Mouse (Mus musculus) liver, embryonic 11.5 days (tissue): ENCODE measurements at regions not wholly inside any gene's neighbourhood (a gene's known extent, or its start where the extent isn't known, plus 50 kb on each side); places are given as distances from the start of the nearest gene placed in this dataset.

ENCODE experiments used
- ATAC-seq: fragments of 200-750 bp; cut with Nextera tagmentation; replicated peaks from 2 replicates; pipeline ENCODE4 v1.8.0; 2017; ENCODE audit warnings: moderate number of reproducible peaks, mild to moderate bottlenecking, moderate TSS enrichment, moderate library complexity; ENCODE audit not compliant: low FRiP score
- DNase-seq: peaks from one replicate; pipeline ENCODE4 v3.0.0-alpha.2; 2017; ENCODE audit warnings: low spot score
- H3K27ac ChIP-seq: fragments of 300-500 bp; sonication (generic); 2 replicates; pipeline ENCODE4 v1.5.1; 2014; ENCODE audit warnings: mild to moderate bottlenecking, low read depth, low read length, control low read depth
- H3K27me3 ChIP-seq: fragments of 300-500 bp; sonication (generic); replicated peaks from 2 replicates; pipeline ENCODE4 v1.6.1; 2014; ENCODE audit warnings: low read length, mixed read lengths; ENCODE audit not compliant: control insufficient read depth, insufficient read depth
- H3K36me3 ChIP-seq: fragments of 300-500 bp; sonication (generic); 2 replicates; pipeline ENCODE4 v1.6.1; 2014; ENCODE audit warnings: mild to moderate bottlenecking, low read length, moderate library complexity, mixed read lengths; ENCODE audit not compliant: control insufficient read depth, insufficient read depth
- H3K4me1 ChIP-seq: fragments of 300-500 bp; sonication (generic); replicated peaks from 2 replicates; pipeline ENCODE4 v1.6.1; 2014; ENCODE audit warnings: low read length, mixed read lengths; ENCODE audit not compliant: control insufficient read depth, insufficient read depth
- H3K4me2 ChIP-seq: fragments of 300-500 bp; sonication (generic); 2 replicates; pipeline ENCODE4 v1.6.1; 2014; ENCODE audit warnings: mild to moderate bottlenecking, control low read depth, moderate library complexity
- H3K4me3 ChIP-seq: fragments of 300-500 bp; sonication (generic); 2 replicates; pipeline ENCODE4 v1.5.1; 2014; ENCODE audit warnings: low read depth, low read length, control low read depth
- H3K9ac ChIP-seq: fragments of 300-500 bp; sonication (generic); 2 replicates; pipeline ENCODE4 v1.6.1; 2014; ENCODE audit warnings: low read depth, low read length, control low read depth
- H3K9me3 ChIP-seq: fragments of 300-500 bp; sonication (generic); 2 replicates; pipeline ENCODE4 v1.6.1; 2016; ENCODE audit warnings: low read length, inconsistent platforms, mixed read lengths; ENCODE audit not compliant: control insufficient read depth
- WGBS: fragments of 180-500 bp; shearing (Covaris S2); extraction: QIAGEN DNeasy Blood & Tissue Kit; methylation state at CpG from one replicate; pipeline ENCODE4 v1.1.7; 2014; 5-methylcytosine and 5-hydroxymethylcytosine counted together

DNA sequence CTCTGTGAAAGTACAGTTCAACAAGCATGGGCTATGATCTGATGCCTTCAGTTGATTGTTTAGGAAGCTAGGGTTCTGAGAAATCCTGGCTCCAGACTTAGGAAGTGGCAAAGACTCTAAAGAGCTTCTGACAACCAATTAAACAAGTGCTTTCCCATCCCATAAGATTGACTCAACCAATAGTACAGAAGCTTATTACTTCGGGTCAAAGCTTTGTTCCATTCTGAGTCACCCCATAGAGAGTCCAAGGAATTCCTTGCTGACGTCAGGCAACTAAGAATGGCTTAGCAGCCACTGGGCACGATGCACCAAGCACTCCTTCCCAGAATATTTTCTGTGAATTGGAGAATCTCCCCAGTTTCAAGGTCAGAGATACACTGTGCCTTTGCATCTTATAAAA lies 59.0 kb upstream of the Ntm start:
- no peaks in the 10 kb centered on the region for H3K36me3 ChIP-seq
- WGBS = 66% methylated on average over 3 of the region's 3 CpGs
- H3K9ac ChIP-seq = no peak overlapping the region
- no peak overlapping the region for H3K27ac ChIP-seq
- H3K4me2 ChIP-seq = no peak overlapping the region
- no peaks in the 10 kb centered on the region for H3K27me3 ChIP-seq
- ATAC-seq = no peak
- H3K4me1 ChIP-seq = no peaks in the 10 kb centered on the region
- no peak for DNase-seq
- H3K9me3 ChIP-seq = no peaks in the 10 kb centered on the region
- H3K4me3 ChIP-seq = no peak overlapping the region

DNA sequence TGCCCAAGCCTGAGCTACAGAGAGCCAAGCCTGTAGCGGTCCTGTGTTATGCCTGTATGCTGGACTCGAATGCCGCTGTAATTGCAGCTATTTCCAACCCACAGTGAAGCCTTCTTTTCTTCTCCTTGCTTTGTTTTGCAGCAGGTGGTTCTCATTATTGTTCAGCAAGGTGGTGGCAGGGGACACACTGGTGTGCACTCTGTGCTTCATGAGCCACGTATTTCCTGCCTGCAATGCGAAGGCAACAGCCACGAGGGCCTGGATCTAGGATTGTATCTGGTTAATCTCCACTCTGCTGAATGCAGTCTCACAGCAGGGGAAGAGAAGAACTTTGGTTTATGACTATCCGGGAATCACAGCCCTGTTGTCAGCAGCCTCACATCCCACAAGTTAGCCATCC lies 62.3 kb upstream of the Ntm start:
- H3K27me3 ChIP-seq = no peaks in the 10 kb centered on the region
- no peaks in the 10 kb centered on the region for H3K36me3 ChIP-seq
- no peak overlapping the region for H3K4me2 ChIP-seq
- 71% methylated on average over 7 of the region's 7 CpGs for WGBS
- no peaks in the 10 kb centered on the region for H3K9me3 ChIP-seq
- no peak overlapping the region for H3K4me3 ChIP-seq
- H3K27ac ChIP-seq = no peak overlapping the region
- no peaks in the 10 kb centered on the region for H3K4me1 ChIP-seq
- H3K9ac ChIP-seq = no peak overlapping the region
- ATAC-seq (no peak), DNase-seq (no peak)

DNA sequence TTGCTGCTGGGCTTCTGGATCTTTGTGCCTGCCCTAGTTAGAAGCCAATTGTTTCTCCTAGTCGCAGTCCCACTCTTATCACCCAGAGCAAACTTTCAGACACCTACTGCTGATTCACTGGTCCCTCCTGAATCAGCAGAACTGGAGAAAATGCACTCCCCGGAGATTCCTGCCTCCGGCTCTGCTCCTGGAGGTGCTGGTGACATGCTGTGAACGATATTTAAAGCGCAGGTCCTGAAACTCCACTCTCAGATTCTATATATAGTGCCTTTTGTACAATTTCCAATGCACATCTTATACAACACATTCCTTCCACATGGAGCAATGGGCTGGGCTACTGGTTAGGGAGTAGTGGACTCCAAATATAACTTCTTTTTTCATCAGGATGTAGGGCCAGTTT lies 64.0 kb upstream of the Ntm start:
- no peaks in the 10 kb centered on the region for H3K4me1 ChIP-seq
- WGBS = 67% methylated on average over 5 of the region's 5 CpGs
- no peak overlapping the region for H3K27ac ChIP-seq
- H3K9ac ChIP-seq = no peak overlapping the region
- H3K4me2 ChIP-seq = no peak overlapping the region
- ATAC-seq = no peak
- no peak overlapping the region for H3K4me3 ChIP-seq
- H3K27me3 ChIP-seq = no peaks in the 10 kb centered on the region
- no peaks in the 10 kb centered on the region for H3K36me3 ChIP-seq
- H3K9me3 ChIP-seq = no peaks in the 10 kb centered on the region
- DNase-seq = no peak

DNA sequence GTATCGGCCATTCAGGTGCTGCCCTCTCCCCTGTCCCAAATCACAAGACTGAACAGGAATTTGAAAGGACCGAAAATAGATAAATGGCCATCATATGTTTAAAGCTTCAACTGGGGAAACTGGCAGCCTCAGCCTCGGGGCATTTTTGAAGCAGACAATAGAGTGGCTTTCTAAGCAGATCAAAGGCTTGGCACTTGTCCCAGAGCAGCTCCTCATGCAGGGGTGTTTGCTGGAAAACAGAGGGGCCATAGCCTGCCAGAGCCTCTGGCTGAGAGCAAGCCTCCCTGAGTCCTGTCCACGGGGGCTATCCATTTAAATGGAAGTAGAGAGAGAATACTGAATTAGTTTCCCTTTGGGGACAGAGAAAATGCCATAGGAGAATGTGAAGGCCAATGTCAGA lies 77.5 kb upstream of the Ntm start:
- Histone ChIP-seq H3K4me1 (no peaks in the 10 kb centered on the region), H3K9me3 (no peaks in the 10 kb centered on the region), H3K9ac (no peak overlapping the region), H3K36me3 (no peaks in the 10 kb centered on the region), H3K27me3 (no peaks in the 10 kb centered on the region), H3K27ac (no peak overlapping the region), H3K4me2 (no peak overlapping the region), H3K4me3 (no peak overlapping the region)
- 55% methylated on average over 4 of the region's 4 CpGs for WGBS
- ATAC-seq = no peak
- DNase-seq = no peak

DNA sequence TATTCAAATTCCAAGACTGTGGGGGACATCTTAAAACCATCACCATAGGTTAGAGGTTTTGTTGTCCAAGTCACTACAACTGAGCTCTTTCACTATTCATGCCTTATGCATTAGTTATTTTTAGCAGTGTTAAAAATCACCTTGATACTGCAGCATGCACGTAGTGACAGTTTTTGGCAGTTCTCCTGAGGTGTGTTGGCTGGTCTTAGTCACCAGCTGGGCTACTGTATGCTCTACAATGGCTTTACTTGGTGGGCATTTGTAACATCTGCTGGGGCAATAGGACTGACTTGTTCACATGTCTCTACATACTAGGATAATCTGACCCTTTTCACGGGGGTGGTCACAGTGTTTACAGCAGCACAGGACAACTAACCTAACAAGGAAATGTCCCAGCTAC lies 101.6 kb upstream of the Ntm start:
- Histone ChIP-seq H3K4me1 (no peaks in the 10 kb centered on the region), H3K9ac (no peak overlapping the region), H3K27me3 (no peaks in the 10 kb centered on the region), H3K36me3 (no peaks in the 10 kb centered on the region), H3K4me2 (no peak overlapping the region), H3K9me3 (no peaks in the 10 kb centered on the region), H3K4me3 (no peak overlapping the region), H3K27ac (no peak overlapping the region)
- ATAC-seq = no peak
- DNase-seq = no peak
- 80% methylated on average over 2 of the region's 2 CpGs for WGBS

DNA sequence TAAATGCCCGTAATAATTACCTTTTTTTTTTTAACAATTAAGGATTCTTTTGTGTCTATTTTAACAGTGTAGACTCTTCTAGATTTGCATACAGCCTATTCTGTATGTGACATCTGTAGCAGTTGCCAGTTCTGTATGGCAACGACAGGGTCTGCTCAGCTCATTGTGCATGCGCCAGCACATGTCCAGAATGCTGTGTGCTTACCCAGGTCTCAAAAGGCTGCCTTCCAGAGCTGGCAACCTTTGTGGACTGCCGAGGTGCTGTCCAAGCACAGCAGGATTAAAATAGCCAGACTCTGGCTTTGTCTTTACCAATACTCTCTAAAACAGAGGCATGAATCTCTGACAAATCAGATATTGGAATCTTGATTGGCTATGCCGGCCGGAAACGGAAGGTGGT lies 105.0 kb upstream of the Ntm start:
- H3K27ac ChIP-seq = no peak overlapping the region
- H3K4me2 ChIP-seq = no peak overlapping the region
- H3K27me3 ChIP-seq = no peaks in the 10 kb centered on the region

DNA sequence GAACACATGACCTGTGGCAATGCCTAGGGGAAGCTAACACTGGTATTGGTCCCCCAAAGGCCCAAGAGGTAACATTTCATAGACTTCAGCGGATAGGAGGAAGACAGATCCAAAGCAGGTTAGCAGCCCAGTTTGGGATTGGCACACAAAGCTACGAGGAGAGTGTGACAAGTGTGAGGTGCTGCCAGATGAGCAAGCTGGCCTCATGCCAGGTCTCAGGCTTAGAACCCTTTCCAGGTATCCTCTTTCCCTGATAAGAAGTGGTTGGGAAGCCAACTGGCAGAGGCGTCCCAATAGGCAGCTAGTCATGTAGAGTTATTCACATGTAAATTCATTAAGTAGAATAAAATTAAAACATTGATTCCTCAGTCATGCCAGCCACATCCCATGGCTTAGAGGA lies 112.3 kb upstream of the Ntm start:
- 81% methylated on average over 3 of the region's 3 CpGs for WGBS
- H3K4me3 ChIP-seq = no peak overlapping the region
- ATAC-seq (no peak), DNase-seq (no peak)
- no peaks in the 10 kb centered on the region for H3K9me3 ChIP-seq
- H3K4me1 ChIP-seq = no peaks in the 10 kb centered on the region
- H3K4me2 ChIP-seq = no peak overlapping the region
- H3K9ac ChIP-seq = no peak overlapping the region
- H3K36me3 ChIP-seq = no peaks in the 10 kb centered on the region
- H3K27me3 ChIP-seq = no peaks in the 10 kb centered on the region
- no peak overlapping the region for H3K27ac ChIP-seq

More for the DNA sequence above, 105.0 kb upstream of the Ntm start:
- no peak overlapping the region for H3K4me3 ChIP-seq
- H3K36me3 ChIP-seq = no peaks in the 10 kb centered on the region
- H3K4me1 ChIP-seq = no peaks in the 10 kb centered on the region
- no peaks in the 10 kb centered on the region for H3K9me3 ChIP-seq
- ATAC-seq = no peak
- DNase-seq = no peak
- WGBS = 82% methylated on average over 7 of the region's 7 CpGs
- H3K9ac ChIP-seq = no peak overlapping the region

DNA sequence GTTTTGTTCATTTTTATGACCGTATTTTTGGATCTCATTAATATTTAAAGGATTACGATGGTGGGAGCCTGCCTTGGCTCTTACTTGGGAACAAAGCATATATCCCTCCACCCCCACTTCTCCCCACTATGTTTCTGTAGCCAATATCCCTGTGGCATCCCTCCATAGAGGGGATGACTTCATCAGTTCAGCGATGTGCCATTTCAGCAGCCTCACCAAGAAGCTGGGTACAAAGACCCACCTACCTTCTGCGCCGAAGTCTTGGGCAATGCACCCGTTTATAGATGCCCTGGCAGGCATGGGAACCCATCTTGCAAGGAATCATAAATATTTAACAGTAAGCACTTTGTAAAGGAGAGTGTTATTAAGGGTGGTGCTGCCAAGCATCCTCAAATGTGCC lies 113.1 kb upstream of the Ntm start:
- DNase-seq = no peak
- no peak for ATAC-seq

DNA sequence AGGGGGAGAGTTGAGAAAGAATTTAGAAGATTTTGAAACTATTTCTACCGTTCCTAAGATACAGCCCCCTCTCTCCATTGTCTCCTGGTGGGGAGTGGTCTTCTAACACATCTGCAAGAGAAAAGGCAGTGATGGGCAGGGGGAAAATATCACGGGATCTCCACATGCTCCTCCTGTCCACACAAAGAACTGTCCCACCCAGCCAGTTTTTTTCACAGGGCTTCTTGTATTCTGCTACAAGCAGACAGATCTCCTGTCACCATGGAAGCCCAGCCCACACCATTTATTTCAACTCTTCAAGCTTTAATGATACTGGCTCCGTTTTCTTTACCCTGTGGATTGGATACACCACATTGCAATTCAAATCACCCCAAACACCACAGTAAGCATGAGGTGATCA lies 113.5 kb upstream of the Ntm start:
- no peaks in the 10 kb centered on the region for H3K27me3 ChIP-seq
- no peaks in the 10 kb centered on the region for H3K4me1 ChIP-seq
- WGBS = 40% methylated on average over 3 of the region's 3 CpGs
- H3K9me3 ChIP-seq = no peaks in the 10 kb centered on the region
- no peaks in the 10 kb centered on the region for H3K36me3 ChIP-seq
- no peak overlapping the region for H3K4me3 ChIP-seq
- no peak for DNase-seq
- H3K27ac ChIP-seq = no peak overlapping the region
- no peak for ATAC-seq
- no peak overlapping the region for H3K9ac ChIP-seq
- no peak overlapping the region for H3K4me2 ChIP-seq

More for the DNA sequence above, 113.1 kb upstream of the Ntm start:
- Histone ChIP-seq H3K36me3 (no peaks in the 10 kb centered on the region), H3K27ac (no peak overlapping the region), H3K4me1 (no peaks in the 10 kb centered on the region), H3K4me2 (no peak overlapping the region), H3K9ac (no peak overlapping the region), H3K4me3 (no peak overlapping the region), H3K27me3 (no peaks in the 10 kb centered on the region), H3K9me3 (no peaks in the 10 kb centered on the region)
- WGBS = 87% methylated on average over 6 of the region's 6 CpGs
